Mouse (Mus musculus) T-cell, adult 2 months (primary cell): Measurements from ENCODE around the gene Bcorl1.
"Not testable (repeated sequence)": the region's sequence is repeated elsewhere in the genome, so short reads cannot be mapped to it uniquely, and the experiment has no call there.

ENCODE experiments used
- DNase-seq: peaks from one replicate; pipeline ENCODE4 v3.0.0; 2022; ENCODE audit warnings: low spot score

Gene Bcorl1

DNA sequence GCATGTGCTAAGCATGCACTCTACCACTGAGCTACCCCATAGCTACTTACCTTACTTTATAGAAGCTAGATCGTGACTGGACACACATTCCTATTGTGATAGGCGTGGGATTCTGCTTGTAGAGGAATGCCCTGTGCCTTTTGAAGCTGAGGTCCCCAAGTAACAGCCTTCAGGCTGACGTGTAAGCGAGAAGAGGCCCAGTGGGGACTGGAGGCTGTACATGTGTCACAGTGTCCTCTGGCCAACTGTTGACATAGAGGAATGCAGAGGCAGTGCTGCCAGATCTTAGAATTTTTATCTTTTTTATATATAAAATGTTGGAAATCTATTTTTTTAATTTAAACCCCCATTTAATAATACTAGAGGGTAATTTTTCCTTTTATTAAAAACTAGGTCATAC lies 58.8 kb downstream of the Bcorl1 start:
- DNase-seq, result no peak

DNA sequence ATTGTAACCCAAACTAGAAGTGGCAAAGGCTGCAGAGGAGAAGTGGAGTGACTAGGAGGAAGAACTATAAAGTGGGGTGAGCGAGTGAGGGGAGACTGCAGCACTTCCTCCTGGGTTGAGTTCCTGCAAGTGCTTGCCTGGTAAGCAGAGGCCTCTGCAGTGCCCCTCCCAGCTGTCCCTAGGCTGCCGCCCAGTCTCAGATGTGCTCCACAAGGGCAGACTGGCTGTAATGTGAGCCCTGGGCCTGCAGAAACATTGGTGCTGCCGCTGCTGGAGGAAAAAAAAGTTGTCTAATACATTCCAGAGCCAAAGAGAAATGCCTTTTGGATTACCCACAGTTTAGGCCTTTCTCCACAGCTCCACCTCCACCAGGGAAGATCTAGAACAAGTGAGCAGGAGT lies 64.0 kb downstream of the Bcorl1 start:
- DNase-seq, result no peak

DNA sequence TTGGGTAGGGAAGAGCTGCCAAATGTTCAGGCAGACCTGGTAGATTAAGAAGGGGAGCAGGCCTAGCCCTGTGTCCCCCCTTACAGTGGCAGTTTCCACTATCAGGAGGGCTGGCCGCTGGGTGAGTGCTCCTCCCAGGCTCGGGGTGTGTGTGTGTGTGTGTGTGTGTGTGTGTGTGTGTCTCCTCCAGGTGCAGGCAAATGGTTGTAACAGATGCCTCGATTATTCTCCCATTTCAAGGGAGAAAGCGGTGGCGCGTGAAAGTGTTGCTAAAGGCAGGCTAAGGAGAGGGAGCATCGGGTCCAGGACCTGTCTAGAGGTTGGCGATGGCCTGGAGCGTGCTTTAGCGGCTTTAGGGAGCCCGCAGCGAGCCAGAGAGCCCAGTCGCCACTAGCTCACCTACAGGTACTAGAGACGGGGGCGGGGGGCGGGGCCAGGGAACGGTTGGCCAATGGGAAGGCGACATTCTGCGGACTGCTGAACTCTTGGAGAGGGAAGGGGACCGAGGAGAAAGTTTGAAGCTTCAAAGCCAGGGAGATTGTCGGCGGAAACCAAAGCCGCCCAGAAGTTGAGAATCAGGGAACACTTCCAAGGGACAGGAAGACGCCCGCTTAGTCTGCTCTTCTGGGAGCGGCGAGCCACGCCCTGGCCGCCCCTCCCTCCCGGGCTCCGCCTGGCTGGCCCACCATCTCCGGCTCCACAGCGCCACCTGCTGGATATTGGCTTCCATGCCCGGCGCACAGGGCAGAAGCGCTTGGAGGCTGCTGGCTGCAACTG lies 68.6 kb downstream of the Bcorl1 start:
- DNase-seq, result peak; percentile 76

DNA sequence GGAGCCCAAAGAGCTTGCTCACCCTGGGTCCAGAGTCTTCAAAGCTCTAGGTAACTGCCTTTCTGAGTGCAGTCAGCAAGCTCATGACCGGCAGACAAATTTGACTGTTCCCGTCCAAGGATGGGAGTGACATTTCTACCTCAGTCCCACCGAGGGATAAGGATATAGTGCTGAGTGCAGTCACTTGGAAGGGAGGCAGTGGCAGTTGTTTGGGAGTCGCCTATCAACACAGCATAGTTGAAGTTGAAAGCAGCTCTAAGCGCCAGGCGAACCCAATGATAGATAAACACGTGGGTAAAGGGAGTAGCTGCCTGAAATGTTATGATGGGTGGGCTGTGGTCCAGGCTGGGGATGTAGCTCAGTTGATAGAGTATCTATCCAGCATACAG lies 69.2 kb downstream of the Bcorl1 start:
- no peak for DNase-seq

DNA sequence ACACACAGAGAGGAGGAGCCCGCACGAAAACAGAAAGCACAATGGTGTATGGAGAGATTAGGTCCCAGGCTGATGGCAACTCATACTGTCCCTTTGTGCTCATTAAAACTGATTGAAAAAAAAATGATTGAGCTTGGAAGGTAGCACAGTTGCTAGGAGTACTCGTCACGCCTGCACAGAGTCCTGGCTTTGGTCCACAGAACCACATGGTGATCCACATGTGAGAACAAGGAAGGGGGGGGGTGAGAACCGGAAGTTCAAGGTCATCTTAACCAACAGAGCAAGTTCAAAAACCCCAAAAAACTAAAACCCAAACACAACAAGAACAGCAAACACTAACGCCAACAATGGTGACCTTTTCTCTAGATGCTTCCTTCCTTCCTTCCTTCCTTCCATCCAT lies 71.5 kb downstream of the Bcorl1 start:
- DNase-seq, result no peak

DNA sequence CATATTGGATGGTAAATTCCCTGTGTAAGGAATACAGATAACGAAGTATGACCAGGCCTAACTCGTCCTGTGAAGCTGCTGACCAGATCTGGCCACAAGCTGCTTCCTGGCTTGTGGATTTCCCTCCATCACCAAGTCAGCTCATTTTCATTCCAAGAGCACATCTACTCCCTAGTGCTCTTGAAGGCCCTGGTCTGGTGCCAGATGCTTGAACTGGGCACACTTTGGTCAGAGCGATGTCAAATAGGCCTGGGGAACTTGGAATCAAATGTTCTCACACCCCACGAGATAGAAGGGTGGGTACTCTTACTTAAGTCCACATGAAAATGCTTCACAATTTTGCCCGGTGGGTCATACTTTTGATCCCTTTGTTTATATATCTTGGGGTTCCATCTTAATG lies 73.1 kb downstream of the Bcorl1 start:
- DNase-seq, result no peak

DNA sequence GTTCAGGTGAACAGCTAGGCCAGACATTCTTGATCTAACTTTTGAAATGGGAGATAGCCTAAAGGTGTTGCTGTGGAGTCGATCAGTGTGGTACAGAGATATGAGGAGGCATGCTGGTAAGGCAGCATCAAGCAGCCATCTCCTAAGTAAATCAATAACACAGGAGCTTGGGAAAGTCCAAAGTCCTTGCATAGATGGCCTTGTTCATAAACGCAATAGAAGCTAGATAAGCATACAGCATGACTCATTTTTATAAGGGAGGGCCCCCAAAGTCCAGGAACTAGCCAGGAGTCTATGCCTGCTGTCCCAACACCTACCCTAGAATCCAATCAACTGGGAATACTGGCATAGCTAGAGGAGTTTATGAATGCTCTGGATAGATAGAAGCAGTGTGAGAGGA lies 77.3 kb downstream of the Bcorl1 start:
- no peak for DNase-seq

DNA sequence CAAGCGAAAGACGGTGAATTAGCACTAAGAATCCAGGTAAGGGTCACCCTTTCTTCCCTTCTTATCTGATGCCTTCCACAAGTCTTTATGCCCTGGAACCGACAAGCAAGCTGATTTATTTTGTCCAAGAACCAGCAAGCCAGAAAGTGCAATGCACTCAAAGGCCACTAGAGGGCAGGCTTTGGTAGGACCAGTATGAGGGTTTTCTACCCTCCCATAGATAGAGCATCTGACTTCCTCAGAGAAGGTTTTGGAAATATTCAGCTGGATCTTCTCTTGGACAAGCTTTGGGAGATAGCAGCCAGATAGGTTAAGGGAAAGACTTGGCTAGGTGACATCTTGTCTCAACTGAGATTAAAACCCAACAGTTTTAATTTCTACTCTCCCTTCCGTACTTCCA lies 81.8 kb downstream of the Bcorl1 start:
- peak; percentile 70 for DNase-seq

DNA sequence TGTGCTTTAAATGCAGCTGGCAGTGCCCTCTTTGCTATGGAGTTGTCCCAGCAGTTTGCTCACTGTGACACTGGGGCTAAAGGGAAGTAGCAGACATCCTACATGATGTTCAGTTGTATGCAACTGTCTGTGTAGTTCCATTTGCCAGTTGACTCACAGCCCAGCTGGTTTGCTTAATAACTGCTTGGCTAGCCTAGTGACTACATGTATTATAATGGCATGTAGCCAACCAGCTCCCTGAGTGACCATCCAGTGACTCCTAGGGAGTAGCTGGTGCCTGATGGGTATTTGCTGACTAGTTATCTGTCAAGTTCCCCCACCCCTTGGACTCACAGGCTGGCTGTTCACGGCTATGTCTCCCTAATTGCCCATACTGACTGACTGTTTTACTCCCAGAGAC lies 82.5 kb downstream of the Bcorl1 start:
- DNase-seq, result no peak

DNA sequence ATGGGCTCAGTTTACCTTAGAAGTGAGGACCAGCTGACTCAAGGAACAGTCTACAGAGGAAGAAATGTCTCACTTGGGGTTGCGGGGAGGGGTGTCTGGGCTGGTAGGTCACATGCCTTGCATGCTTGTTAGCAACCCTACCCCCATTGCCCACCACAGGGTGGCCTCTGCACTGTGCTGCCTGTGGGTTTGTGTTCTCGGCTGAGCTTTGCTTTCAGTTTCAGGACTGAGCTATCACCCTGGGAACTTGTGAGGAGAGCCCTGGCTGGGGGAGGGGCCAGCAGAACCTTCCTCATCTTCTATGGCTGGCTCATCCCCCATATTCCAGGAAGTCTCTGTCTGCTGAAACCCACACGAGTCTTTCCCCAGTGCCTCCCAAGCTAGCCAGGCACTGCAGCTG lies 83.4 kb downstream of the Bcorl1 start:
- DNase-seq, result peak; percentile 86

DNA sequence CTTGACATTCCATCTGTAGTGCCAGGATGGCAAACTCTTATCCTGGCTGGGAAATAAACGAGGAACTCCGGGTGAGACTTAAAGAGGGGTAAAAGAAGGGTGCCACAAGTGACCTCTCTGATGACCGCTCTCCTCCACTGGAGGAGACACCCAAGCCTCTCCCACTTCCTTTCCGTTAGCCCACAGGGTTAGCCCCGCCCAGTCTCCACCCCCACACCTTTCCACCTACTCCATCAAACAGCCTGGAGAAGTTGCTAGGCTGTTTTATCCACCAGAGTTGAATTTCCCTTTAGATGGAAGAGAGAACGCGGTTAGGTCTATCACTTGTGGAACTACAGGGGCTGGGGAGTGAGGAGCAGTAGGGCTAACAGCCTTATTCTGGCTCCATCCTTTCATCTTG lies 84.1 kb downstream of the Bcorl1 start:
- DNase-seq, result no peak

DNA sequence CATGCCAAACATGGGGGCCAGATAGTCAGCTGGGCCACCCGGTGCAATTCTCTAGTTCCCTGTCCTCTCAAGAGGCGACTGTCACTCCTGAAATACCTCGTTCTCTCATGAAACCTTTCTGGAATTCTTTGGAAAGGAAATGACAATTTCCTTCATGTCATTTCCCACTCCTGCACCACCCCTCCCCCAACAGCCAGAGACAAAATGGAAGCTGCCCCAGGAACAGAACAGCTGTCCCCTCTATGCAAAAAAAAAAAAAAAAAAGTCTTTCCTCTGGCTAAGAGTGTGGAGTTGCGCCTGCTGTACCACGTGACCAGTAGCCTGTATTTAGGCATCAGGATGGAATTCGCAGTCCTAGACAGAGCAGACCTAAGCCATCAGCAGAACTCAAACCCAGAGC lies 87.1 kb downstream of the Bcorl1 start:
- no peak for DNase-seq

DNA sequence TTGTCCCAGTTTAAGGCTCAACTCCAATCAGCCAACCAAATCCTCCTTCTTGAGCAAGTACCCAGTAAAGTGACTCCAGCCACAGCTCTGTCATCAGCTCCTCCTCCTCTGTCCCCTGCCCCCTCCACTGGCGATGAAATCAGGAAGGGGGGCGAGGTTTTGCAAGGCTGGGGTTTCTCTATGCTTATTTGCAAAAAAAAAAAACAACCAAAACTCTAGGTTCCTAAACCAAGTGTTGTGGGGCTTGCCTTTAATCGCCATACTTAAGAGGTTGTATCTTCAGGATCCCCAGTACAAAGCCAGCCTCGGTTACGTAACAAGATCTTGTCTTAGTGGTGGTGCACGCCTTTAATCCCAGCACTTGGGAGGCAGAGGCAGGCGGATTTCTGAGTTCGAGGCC lies 87.5 kb downstream of the Bcorl1 start:
- no peak for DNase-seq

DNA sequence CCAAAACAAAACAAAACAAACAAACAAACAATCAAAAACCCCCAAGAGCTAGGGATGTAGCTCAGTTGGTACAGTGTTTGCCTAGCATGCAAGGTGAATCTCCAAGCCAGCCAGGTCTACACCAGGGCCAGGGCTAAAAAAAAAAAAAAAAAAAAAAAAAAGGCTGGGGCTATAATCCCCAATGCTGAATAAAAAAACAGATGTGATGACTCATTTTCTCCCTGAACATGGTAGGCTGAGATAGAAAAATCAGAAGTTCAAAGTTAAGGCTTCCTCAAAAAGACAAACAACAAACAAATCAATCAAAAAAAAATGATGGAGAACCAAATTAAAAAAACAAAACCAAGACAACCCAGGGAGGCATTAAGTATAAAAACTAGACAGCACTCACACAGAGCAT lies 87.9 kb downstream of the Bcorl1 start:
- DNase-seq, result no peak

DNA sequence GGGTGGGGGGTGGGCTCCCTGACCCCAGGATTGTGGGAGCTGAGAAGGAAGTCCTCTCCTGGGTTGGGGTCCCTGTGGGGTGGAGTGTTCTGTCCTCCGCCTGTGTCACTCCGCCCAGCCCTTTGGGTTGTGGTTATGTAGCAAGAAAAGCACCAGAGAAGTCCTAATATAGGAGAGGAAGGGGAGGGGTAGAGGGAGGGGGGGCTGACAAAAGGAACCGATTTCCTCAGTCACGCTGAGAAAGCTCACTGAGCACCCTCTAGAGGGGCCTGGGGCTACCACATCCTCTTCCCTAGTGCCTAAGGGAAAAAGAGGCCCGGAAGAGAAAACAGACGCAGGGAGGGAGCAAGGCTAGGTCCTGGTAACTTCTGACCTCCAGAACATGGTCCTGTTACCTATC lies 88.4 kb downstream of the Bcorl1 start:
- DNase-seq, result peak; percentile 49

DNA sequence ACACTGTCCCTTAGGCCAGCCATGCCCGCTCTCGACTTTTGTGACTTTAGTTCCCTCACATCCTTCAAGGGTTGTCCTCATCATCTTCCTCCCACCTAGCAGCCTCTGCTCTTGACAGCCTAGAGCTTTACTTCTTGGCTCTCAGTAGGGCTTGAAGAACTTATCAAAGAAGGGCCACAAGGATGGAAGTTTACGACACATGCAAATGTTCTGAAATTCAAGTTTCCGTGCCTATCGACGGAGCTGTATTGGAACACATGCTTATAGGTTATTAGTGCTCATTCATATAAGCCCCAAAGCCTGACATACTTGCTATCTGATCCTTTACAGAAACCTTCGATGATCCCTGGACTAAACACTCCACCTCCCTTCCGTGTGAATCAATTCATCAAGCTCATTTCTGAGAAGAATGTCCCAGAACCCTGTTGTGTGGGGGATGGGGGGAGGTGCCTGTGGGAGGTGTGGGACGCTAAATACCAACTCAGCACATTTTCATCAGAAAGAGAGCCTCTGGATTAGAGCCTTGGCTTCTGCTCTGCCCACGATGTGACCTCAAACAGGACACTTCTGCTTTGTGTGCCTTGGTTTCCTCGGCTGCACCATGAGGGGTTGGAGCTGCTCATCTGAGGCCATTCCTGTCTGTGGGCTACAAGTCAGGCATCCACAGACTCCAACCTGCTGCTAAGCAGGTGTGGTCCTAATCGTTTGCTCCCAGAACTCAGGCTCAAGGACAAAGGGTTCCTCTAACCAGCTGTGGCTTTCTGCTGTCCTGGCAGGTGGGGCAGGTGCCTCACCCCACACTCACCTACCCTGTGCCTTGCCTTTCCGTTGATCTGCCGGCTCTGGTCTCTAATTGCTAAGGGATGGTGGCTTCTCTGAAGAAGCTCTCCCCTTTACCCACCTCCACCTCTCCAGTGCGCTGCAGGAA lies 91.7 kb downstream of the Bcorl1 start:
- DNase-seq, result no peak

DNA sequence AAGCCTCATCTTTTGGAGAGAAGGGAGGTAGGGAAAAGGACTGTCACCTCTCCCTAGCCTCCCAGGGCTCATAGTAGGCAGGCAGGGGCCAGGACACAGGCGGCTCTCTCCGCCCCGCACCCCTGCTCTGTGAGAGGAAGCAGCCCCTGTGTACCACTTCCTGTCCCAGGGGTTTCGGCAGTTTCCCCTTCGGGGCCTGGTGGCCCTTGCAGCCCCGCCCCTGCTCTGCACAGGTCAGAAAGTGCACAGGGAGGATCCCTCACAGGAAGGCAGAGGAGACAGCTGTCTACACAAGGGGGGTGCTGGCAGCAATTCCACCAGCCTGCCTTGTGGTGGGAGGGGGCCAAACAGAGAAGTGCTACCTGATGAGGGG lies 92.4 kb downstream of the Bcorl1 start:
- DNase-seq, result peak; percentile 88

DNA sequence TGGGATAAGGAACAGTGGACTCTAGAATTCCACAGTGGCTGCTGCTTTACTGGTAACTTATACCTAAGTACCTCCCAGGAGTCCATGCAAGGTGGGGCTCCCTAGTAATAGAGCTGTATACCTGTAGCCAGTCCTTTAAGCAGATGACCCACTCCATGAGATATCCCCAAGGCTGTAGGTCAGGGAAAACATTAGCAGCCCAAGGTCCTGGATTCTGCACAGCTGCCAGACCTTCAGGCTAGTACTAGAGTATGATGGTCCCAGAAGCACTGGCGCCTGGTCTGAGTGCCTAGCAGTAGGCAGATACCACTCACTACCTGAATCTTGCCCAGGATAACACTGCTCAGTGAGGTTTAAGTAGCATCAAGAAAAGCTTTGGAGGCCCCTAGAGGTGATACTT lies 93.1 kb downstream of the Bcorl1 start:
- no peak for DNase-seq

DNA sequence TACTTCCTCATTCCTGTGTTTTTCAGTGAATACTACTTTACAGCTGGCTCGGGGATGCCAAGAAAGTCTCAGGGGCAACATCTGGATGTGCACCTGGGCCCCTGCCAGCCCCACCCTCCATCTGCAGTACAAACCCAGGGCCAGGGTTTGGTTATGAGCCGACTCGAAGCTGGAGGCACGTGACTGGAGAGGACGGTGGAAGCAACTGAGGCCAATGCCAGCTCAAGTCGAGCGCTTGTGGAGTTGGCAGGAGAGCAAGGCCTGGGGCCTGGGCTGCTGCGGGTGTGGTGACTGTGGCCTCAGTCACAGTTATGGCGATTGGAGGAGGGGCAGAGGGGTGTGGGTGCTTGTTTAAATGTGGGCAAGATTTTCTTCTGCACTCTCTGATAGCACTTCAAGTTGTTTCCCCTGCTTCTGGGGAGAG lies 94.3 kb downstream of the Bcorl1 start:
- no peak for DNase-seq

DNA sequence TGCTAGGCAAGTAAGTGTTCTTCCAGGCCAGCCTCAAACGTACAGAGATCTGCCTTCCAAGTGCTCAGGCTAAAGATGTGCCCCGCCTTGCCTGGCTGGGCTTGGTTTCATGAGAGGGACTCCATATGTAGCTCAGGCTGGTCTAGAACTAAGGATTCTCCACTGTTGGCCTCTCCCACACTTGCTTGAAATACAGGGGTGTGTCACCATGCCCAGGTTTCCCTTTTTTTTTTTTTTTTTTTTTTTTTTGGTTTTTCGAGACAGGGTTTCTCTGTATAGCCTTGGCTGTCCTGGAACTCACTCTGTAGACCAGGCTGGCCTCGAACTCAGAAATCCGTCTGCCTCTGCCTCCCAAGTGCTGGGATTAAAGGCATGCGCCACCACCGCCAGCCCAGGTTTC lies 94.9 kb downstream of the Bcorl1 start:
- DNase-seq, result not testable (repeated sequence)

DNA sequence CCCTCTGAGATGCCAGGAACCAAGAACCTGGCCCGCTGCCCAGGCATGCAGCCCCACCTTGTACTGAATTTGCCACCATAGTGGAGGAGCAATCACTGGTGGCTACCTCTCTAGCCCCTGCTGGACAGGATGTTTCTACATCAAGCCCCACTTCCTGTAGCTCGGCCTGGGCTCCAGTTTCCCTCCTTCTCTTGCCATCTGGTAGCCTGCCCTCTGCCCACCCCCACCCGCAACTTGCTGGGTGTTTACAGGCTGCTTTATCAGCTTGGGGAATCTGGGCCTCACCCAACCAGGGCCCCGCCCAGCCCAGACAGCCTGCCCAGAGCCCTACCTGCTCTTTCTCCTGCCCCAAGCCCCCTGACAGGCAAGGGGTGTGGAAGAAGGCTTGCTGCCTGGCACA lies 97.9 kb downstream of the Bcorl1 start:
- DNase-seq, result peak; percentile 42

DNA sequence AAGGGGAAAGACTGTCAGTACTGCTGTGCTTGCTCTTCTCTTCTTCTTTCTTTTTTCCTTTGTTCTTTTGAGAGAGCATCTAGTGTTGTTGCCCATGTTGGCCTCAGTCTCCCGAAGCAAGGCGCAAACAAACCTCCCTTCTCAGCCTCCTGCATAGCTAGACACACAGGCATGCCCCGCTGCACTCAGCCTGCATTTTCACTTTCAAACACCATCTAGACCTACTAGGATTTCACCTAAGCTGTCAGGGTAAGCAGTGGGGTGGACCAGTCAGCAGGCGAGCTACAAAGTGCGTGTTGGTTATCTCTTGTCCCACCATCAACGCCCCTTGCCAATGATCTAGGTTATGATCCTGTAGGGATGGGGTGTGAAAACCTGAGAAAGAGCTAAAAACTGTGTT lies 100.4 kb downstream of the Bcorl1 start:
- no peak for DNase-seq

DNA sequence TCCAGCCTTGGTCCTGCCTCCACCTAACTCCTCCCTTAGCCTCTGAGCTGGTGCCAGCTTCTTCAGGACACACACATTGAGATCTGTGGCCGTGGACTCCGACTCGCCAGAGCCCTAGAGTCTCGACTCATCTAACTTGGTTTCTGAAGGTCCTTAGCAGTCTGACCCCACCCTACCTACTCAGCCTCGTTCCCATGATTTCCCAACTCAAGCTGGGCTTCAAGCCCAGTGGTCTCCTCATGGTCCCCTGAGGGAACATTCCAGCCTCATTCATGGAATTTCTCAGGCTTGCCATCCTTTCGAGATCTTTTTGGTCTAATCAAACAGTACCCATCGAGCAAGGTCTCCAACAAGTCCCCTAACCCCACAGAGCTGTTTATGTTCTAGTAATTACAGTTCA lies 100.8 kb downstream of the Bcorl1 start:
- no peak for DNase-seq

DNA sequence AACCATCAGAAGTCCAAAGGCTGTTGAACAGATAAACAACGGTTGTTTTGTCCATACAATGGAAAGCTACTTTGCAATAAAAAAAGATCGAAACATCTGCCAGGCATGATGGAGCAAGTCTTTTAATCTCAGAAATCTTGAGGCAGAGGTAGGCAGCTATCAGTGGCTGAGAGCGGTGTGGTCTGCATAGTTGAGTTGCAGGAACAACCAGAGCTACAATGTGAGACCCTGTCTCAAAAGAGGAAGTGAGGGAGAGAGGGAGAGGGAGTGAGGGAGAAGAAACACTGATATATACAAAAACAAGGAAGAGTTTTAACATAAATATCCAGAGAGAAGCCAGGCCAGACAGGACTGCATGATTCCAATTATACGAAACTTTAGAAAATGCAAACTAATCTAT lies 103.5 kb downstream of the Bcorl1 start:
- no peak for DNase-seq
